Mouse (Mus musculus) limb, embryonic 11.5 days (tissue): ENCODE data around the gene Adgrg2. TPM values are rescaled to one million over a fixed set of nuclear protein-coding genes. Genes with fewer than 3 reads are reported as not detected.

Experiments used
- ATAC-seq: fragments of 200-750 bp; cut with Nextera tagmentation; 2 replicates; pipeline ENCODE4 v1.8.0; 2017; ENCODE audit warnings: low read depth; ENCODE audit not compliant: insufficient number of reproducible peaks, low FRiP score, low TSS enrichment
- DNase-seq: peaks from one replicate; pipeline ENCODE4 v3.0.0-alpha.2; 2015; ENCODE audit warnings: low spot score
- H3K27ac ChIP-seq: fragments of 300-500 bp; sonication (generic); replicated peaks from 2 replicates; pipeline ENCODE4 v1.5.1; 2014; ENCODE audit warnings: low read depth, mild to moderate bottlenecking, low read length
- H3K27me3 ChIP-seq: fragments of 300-500 bp; sonication (generic); 2 replicates; pipeline ENCODE4 v1.6.1; 2014; ENCODE audit warnings: mild to moderate bottlenecking, low read length, mixed read lengths; ENCODE audit not compliant: control insufficient read depth, insufficient read depth
- H3K36me3 ChIP-seq: fragments of 300-500 bp; sonication (generic); 2 replicates; pipeline ENCODE4 v1.6.1; 2014; ENCODE audit warnings: mild to moderate bottlenecking, low read length, moderate library complexity, mixed read lengths; ENCODE audit not compliant: control insufficient read depth, insufficient read depth
- H3K4me1 ChIP-seq: fragments of 300-500 bp; sonication (generic); 2 replicates; pipeline ENCODE4 v1.6.1; 2014; ENCODE audit warnings: low read length, mixed read lengths; ENCODE audit not compliant: control insufficient read depth, insufficient read depth
- H3K4me2 ChIP-seq: fragments of 300-500 bp; sonication (generic); 2 replicates; pipeline ENCODE4 v1.6.1; 2014; ENCODE audit warnings: low read depth, mild to moderate bottlenecking, moderate library complexity; ENCODE audit not compliant: severe bottlenecking
- H3K4me3 ChIP-seq: fragments of 300-500 bp; sonication (generic); 2 replicates; pipeline ENCODE4 v1.5.1; 2014; ENCODE audit warnings: low read depth, low read length
- H3K9ac ChIP-seq: fragments of 300-500 bp; sonication (generic); 2 replicates; pipeline ENCODE4 v1.6.1; 2014; ENCODE audit warnings: mild to moderate bottlenecking, low read length
- H3K9me3 ChIP-seq: fragments of 300-500 bp; sonication (generic); 2 replicates; pipeline ENCODE4 v1.6.1; 2016; ENCODE audit warnings: low read length; ENCODE audit not compliant: control insufficient read depth
- WGBS: fragments of 180-500 bp; shearing (Covaris S2); extraction: QIAGEN DNeasy Blood & Tissue Kit; methylation state at CpG from one replicate; pipeline ENCODE4 v1.1.7; 2014; 5-methylcytosine and 5-hydroxymethylcytosine counted together
- polyA plus RNA-seq: library from polyadenylated mRNA; unstranded; fragments of >200 nt; fragmentation: Nextera tagmentation; extraction: Ambion mirVana; gene quantifications from 2 replicates; pipeline ENCODE4 v1.2.1, GENCODE M21; 2014

Gene Adgrg2
- polyA plus RNA-seq, 1 experiment from 2014 or later = 0.33 TPM

DNA sequence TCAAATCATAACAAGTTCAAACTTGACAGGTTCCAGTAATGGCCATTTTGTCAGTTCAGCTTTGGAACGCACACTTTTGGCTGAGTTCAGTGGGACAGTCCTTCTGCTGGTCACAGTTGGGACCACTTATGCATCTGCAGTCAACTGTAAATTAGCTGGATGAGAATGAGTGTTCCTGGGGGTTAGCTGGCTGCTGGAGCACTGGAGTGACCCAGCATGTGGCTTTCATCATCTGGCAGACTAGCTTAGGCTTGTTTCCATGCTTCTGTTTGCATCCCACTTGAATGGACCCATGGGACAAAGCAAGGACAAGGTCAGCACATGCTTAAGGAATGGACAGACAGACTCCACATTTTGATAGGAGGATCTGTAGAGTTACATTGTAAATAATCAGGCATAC lies 33.2 kb downstream of the Adgrg2 start:
- no peak for DNase-seq
- WGBS = 85% methylated on average over 1 of the region's 1 CpGs
- H3K9me3 ChIP-seq = no peaks in the 10 kb centered on the region

DNA sequence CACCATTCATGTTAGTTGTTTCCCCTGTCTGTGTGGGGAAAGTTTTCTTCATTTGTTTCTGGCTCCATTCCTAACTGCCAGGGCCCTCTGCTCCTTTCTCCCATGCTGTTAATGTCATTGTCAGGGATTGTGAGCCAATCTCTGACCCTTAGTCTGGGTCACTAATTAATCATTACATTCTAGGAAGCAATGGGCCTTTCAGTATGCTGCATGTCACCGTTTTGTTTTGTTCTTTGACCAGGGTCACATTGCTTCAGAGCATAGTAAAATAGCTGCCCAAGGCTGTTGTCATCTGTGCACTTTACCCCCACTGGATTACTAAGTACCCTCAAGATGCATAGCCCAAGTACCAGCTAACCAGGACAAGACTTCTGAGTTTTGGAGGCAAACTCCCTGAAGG lies 36.0 kb downstream of the Adgrg2 start:
- DNase-seq = no peak
- no peak overlapping the region for H3K27ac ChIP-seq
- H3K9ac ChIP-seq = no peak overlapping the region
- H3K4me3 ChIP-seq = no peak overlapping the region
- 64% methylated on average over 1 of the region's 1 CpGs for WGBS
- H3K27me3 ChIP-seq = peaks cover 2% of the 10 kb centered on the region; the same call in 1 of the 2 replicates
- H3K4me2 ChIP-seq = no peak overlapping the region
- no peaks in the 10 kb centered on the region for H3K4me1 ChIP-seq
- H3K36me3 ChIP-seq = no peaks in the 10 kb centered on the region
- ATAC-seq = no peak
- H3K9me3 ChIP-seq = no peaks in the 10 kb centered on the region

More for the DNA sequence above, 33.2 kb downstream of the Adgrg2 start:
- H3K27ac ChIP-seq = no peak overlapping the region
- no peaks in the 10 kb centered on the region for H3K36me3 ChIP-seq
- no peak for ATAC-seq
- H3K4me2 ChIP-seq = no peak overlapping the region
- H3K9ac ChIP-seq = no peak overlapping the region
- no peaks in the 10 kb centered on the region for H3K4me1 ChIP-seq
- no peak overlapping the region for H3K4me3 ChIP-seq
- H3K27me3 ChIP-seq = peaks cover 2% of the 10 kb centered on the region; the same call in 1 of the 2 replicates

DNA sequence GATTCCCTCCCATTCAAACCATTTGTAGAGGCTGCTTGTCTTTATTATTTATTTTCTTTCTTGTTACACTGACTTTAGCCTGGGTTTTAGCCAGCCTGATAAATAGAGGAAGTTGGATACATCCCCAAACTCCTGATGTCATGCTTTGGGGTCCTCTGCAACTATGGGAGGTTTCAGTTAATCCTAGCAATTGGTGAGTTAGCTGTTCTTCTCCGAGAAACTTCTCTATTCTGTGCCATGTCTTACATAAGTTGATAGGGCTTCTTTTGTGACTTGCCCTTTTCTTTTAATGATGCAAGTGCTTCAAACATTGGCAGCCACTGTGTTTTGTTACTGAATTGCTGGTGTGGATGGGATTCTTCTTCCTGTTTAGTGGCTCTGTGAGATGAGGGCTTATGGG lies 36.4 kb downstream of the Adgrg2 start:
- H3K27ac ChIP-seq = no peak overlapping the region
- no peak overlapping the region for H3K4me2 ChIP-seq
- H3K36me3 ChIP-seq = no peaks in the 10 kb centered on the region
- no peak overlapping the region for H3K4me3 ChIP-seq
- no peaks in the 10 kb centered on the region for H3K9me3 ChIP-seq
- H3K9ac ChIP-seq = no peak overlapping the region
- DNase-seq (no peak), ATAC-seq (no peak)
- H3K4me1 ChIP-seq = no peaks in the 10 kb centered on the region
- 94% methylated on average over 1 of the region's 1 CpGs for WGBS
- H3K27me3 ChIP-seq = peaks cover 2% of the 10 kb centered on the region; the same call in 1 of the 2 replicates

DNA sequence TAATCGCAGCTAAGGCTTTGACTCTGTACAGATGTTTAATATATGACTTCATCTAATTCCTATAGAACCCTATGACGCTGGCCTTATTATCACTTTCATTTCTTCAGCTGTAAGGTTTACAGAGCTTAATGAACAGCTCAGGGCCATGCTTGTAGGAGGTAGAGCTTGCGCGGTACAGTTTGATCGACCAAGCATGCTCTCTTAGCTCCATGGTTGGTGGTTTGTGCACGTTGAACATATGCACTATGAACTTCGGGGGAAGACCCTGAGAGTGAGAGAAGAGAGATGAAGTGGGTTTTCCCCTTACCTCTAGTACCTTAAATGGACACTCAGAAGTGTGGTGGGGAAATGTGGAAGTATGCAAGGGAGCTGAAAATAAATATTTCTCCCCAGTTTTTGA lies 41.7 kb downstream of the Adgrg2 start:
- H3K27ac ChIP-seq = no peak overlapping the region

DNA sequence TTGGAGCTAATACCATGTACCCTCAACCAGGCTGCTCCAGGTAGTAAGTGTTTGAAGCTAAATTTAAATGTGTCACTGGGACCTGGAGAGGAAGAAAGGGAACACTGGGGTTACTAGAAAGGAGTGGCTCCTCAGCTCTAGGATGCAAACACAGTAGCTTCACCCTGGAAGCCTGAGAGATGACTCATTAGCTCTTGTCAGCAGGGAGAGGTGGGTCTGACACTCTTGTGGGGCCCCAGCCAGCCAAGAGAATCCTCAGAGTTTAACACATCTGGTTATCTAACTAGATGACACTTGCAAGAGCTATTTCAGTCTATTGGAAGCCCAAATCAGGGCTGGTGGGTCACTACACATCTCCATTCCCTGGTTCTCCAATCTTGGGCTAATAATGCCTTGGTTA lies 50.8 kb downstream of the Adgrg2 start:
- Histone ChIP-seq H3K4me3 (no peak overlapping the region), H3K9me3 (no peaks in the 10 kb centered on the region), H3K27me3 (0 out of 2 replicates have a peak, but pooled peaks cover 2% of the 10 kb centered on the region), H3K4me1 (no peaks in the 10 kb centered on the region), H3K27ac (no peak overlapping the region), H3K4me2 (no peak overlapping the region), H3K9ac (no peak overlapping the region), H3K36me3 (no peaks in the 10 kb centered on the region)
- DNase-seq = no peak
- ATAC-seq = no peak

More for the DNA sequence above, 41.7 kb downstream of the Adgrg2 start:
- Histone ChIP-seq H3K4me1 (no peaks in the 10 kb centered on the region), H3K4me3 (no peak overlapping the region), H3K9me3 (no peaks in the 10 kb centered on the region), H3K4me2 (no peak overlapping the region), H3K9ac (no peak overlapping the region), H3K36me3 (no peaks in the 10 kb centered on the region), H3K27me3 (no peaks in the 10 kb centered on the region)
- 91% methylated on average over 7 of the region's 7 CpGs for WGBS
- ATAC-seq = no peak
- no peak for DNase-seq

DNA sequence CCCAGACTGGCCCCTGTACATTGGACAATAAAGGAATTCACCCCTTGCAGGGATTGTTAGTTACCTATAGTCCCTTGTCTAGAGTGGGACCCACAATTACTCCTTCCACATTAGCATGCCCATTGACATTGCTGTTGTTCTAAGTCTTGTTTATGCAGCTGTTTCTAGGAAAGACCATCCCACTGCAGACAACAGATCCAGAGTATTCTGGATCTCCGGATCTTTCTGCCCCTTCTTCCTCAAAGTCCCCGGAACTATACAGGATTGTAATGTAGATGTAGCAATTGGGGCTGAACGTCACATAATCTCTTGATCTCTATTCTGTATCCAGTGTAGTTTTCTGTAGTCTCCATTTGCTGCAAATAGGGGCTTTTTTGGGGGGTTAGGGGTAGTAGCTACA lies 57.9 kb downstream of the Adgrg2 start:
- DNase-seq = no peak
- H3K9me3 ChIP-seq = no peaks in the 10 kb centered on the region
- no peak overlapping the region for H3K27ac ChIP-seq
- no peak overlapping the region for H3K9ac ChIP-seq
- H3K27me3 ChIP-seq = 0 out of 2 replicates have a peak, but pooled peaks cover 2% of the 10 kb centered on the region
- 84% methylated on average over 3 of the region's 3 CpGs for WGBS
- H3K4me3 ChIP-seq = no peak overlapping the region
- no peak overlapping the region for H3K4me2 ChIP-seq
- ATAC-seq = no peak
- no peaks in the 10 kb centered on the region for H3K36me3 ChIP-seq
- no peaks in the 10 kb centered on the region for H3K4me1 ChIP-seq

DNA sequence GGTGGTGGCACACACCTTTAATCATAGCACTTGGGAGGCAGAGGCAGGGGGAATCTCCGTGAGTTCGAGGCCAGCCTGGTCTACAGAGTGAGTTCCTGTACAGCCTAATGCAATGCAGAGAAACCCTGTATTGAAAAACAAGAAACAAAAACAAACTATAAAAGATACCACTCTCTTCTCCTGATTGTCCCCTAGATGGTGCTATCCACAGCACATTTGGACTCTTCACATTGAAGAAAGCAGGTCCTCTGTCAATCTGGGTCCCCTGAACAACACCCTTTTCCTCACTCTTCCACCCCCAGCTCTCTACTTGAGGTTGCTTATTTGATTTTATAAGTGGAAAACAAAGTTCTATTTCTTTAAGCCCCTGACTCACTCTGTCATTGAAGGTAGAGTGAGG lies 58.9 kb downstream of the Adgrg2 start:
- H3K4me3 ChIP-seq = no peak overlapping the region
- no peaks in the 10 kb centered on the region for H3K4me1 ChIP-seq
- ATAC-seq = no peak
- H3K27ac ChIP-seq = no peak overlapping the region
- WGBS = 82% methylated on average over 2 of the region's 2 CpGs
- no peak for DNase-seq
- 0 out of 2 replicates have a peak, but pooled peaks cover 2% of the 10 kb centered on the region for H3K27me3 ChIP-seq
- no peak overlapping the region for H3K9ac ChIP-seq
- no peaks in the 10 kb centered on the region for H3K36me3 ChIP-seq
- H3K4me2 ChIP-seq = no peak overlapping the region
- no peaks in the 10 kb centered on the region for H3K9me3 ChIP-seq

DNA sequence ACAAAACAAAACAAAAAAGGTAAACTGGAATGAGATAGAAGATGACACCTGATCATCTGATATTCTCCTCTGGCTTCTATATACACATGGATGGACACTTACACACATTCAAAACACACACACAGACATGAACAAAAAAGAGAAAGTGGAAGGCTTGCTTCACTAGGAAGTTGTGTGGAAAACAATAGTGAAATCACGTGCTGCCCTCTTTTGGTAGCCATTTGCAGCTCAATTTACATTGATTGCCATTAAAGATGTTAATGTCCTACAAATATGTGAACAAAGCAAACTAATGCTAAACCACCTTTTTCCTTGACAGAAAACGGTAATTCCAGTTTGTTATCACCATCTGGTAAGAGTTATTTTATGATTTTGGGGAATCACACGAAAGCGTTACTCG lies 65.2 kb downstream of the Adgrg2 start:
- no peaks in the 10 kb centered on the region for H3K36me3 ChIP-seq
- no peak overlapping the region for H3K4me2 ChIP-seq
- H3K9me3 ChIP-seq = no peaks in the 10 kb centered on the region
- ATAC-seq = no peak
- DNase-seq = no peak
- H3K4me1 ChIP-seq = no peaks in the 10 kb centered on the region
- no peak overlapping the region for H3K4me3 ChIP-seq
- 73% methylated on average over 5 of the region's 5 CpGs for WGBS
- H3K27ac ChIP-seq = no peak overlapping the region
- H3K27me3 ChIP-seq = 0 out of 2 replicates have a peak, but pooled peaks cover 2% of the 10 kb centered on the region
- H3K9ac ChIP-seq = no peak overlapping the region

DNA sequence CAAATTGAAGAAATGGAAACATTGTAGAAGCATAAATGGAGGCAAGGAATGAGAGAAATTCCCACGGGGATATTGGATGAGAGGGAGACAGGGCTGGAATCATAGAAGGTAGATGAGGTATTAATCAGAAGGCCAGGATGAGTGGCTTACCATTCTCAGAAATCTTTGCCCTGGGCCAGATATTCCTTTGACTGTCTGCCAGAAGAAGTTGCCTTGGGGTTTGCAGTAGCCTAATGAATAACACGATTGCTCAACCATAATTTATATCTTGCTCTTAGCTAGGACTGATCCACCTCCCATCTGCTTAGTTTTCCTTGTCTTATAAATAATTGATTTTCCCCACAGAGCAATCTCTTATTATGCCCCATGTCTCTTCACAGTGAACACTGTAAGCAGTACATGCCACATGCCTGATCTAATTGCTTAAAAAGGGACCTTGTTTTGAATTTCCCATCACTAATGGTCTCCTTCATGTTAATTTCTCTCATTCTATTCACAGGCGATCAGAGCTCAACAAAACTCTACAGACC lies 80.8 kb downstream of the Adgrg2 start:
- H3K4me2 ChIP-seq = no peak overlapping the region
- no peaks in the 10 kb centered on the region for H3K9me3 ChIP-seq
- H3K36me3 ChIP-seq = no peaks in the 10 kb centered on the region
- no peak for ATAC-seq
- H3K4me3 ChIP-seq = no peak overlapping the region
- H3K27ac ChIP-seq = no peak overlapping the region
- no peak for DNase-seq
- H3K9ac ChIP-seq = no peak overlapping the region
- no peaks in the 10 kb centered on the region for H3K4me1 ChIP-seq
- WGBS = 91% methylated on average over 3 of the region's 3 CpGs
- H3K27me3 ChIP-seq = 0 out of 2 replicates have a peak, but pooled peaks cover 3% of the 10 kb centered on the region
